Mouse (Mus musculus): ENCODE data around the gene Fxyd2.

Fxyd2 gene

DNA sequence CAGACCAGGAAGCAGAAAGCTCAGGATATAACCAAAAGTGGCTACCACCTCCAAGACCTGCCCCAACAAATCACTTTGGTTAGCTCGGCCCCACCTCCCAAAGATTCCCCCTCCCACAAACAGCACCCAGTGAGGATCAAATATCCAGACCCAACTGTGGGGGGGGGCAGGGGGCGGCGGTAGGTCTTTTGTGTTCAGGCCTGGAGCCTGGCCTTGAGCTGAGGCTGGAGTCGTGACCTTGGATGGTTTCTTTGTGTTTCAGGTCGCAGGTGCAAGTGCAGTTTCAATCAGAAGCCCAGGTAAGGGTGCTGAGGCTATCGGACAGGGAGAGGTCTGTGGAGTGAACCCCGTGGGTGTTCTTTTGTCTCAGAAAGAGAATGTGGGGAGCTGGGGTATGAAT, 8.2 kb upstream of the Fxyd2 start:
- DNase-seq (ENCODE audit: low spot score in 2 of 2): no peak

DNA sequence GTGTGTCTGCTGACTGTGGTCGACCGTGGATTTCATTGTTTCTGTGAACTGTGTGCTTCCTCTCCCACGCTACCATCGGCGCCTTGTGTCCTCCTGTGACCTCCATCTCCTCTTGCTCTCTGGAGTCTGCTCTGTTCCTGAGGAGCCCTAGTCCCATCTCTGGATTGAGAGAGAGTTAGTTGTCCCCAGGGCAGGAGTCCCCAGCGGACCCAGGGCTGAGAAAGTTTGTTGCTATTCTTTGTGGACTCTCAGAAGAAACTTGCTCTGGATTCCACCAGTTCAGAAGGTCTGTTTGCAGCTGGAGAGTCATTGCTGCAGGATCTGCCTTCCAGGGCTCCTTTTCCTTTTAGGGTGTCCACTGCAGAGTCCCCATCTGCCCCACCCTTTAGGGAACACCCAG, 4.3 kb upstream of the Fxyd2 start:
- DNase-seq (ENCODE audit: low spot score in 2 of 2): no peak

DNA sequence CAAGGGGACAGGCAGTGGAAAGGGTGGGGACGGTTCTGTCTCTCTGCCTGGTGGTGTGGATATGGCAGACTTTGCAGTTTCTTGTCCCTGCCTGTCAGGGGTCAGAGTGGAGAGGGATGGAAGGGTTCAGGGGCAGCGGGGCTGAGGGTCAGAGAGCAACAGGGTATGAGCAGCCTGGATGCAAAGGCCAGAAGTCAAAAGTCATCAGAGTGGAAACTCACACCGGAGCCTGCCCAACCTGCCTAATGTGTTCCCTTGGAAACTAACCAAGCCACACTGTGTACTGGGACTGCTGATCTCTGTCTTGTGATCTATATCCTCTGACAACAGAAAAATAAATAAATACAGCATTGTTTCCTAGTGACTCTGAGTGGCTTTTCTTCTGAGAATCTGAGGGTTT, 3.7 kb upstream of the Fxyd2 start:
- DNase-seq (ENCODE audit: low spot score in 2 of 2): no peak

DNA sequence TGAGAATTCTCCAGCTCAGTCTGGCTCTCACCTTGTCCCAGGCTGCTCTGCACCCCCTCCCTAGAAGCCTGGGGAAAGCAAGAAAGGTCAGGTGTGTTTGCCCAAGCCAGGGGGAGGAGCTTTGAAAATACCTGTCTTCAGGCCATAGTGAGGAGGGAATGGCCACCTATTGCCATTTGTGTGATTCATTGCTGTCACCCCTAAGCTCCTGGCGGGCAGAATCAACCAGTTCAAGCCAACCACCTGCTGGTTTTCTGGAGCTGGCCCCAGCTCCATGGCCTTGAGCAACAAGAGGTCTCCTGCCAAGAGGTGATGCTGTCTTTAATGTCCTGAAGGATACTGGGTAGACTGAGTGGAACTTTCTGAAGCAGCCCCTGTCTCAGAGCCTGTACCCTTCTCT, 1.1 kb upstream of the Fxyd2 start:
- no peak for DNase-seq (ENCODE audit: low spot score in 2 of 2)

DNA sequence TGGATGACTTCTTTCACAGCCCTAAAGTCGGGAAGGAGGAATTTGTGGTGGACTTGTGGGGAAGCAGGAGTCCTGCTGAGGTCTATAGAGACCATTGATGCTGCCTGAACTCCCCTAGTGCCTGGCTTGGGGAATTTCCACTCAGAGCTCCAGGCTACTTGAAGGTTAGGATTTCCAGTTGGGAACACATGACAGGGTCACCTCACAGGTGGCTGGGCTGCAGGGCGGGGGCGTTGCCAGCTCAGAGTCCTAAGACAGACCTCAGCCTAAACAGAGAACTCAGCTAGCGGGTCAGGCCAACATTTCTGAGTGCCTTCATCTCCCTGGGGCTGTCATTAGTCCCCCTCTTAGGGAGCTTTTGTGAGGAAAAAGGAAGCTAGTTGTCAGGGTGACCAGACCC, 2.4 kb downstream of the Fxyd2 start:
- no peak for DNase-seq (ENCODE audit: low spot score in 2 of 2)

DNA sequence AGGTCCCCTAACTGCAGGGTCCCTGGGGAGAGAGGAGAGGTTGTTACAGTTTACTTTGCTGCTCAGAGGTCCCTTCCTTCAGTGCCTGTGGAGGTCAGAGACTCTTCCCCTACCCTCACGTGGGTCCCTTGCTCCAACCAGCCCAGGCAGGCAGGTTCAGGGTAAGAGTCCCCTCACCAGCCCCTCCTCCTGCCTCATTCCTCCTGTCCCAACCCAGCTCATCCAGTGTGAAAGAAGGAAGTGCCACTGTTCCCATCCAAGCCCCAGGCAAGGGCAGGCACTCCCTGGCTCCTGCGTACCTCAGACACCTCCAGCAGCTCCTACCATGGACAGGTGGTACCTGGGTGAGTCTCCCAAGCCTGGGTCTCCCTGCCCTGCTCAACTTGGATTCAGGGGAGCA, 3.5 kb downstream of the Fxyd2 start:
- DNase-seq (ENCODE audit: low spot score in 2 of 2): no peak

DNA sequence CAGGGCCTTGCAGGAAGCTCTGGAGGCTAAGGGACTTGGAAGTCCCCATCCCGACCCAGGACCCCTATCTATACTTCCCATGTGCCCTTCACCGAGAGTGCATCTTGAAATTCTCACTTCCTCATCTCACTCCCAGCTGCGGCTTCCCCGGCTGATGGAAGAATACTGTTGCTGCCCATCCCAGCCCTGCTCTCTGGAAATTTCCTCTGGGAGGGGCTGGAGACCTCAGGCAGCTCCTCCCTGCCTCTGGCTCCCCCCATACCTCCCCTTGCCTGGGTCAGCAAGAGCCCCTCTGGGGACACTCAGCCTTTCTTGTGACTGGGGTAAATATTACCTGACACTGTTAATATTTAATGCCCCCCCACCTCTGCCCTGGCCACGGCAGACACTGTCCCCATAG, 6.2 kb downstream of the Fxyd2 start:
- no peak for DNase-seq (ENCODE audit: low spot score in 2 of 2)

DNA sequence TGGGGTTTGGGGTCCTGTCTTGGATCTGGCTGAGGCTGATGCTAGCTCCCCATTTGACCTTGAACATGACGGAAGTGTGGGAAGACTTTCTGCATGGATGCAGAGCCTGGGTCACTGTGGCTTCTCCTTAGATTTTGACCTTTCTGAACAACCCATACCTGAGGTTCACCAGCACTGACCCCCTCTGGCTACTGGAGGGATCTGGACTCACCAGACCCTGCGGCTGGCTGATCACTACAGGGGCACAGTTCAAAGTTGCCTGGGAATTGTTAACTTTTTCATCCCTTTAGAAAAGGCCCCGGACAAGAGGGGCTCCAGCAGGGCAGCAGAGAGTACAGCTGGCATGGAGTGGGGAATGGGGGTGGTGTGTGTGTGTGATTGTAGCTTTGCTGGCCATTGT, 7.3 kb downstream of the Fxyd2 start:
- no peak for DNase-seq (ENCODE audit: low spot score in 2 of 2)

DNA sequence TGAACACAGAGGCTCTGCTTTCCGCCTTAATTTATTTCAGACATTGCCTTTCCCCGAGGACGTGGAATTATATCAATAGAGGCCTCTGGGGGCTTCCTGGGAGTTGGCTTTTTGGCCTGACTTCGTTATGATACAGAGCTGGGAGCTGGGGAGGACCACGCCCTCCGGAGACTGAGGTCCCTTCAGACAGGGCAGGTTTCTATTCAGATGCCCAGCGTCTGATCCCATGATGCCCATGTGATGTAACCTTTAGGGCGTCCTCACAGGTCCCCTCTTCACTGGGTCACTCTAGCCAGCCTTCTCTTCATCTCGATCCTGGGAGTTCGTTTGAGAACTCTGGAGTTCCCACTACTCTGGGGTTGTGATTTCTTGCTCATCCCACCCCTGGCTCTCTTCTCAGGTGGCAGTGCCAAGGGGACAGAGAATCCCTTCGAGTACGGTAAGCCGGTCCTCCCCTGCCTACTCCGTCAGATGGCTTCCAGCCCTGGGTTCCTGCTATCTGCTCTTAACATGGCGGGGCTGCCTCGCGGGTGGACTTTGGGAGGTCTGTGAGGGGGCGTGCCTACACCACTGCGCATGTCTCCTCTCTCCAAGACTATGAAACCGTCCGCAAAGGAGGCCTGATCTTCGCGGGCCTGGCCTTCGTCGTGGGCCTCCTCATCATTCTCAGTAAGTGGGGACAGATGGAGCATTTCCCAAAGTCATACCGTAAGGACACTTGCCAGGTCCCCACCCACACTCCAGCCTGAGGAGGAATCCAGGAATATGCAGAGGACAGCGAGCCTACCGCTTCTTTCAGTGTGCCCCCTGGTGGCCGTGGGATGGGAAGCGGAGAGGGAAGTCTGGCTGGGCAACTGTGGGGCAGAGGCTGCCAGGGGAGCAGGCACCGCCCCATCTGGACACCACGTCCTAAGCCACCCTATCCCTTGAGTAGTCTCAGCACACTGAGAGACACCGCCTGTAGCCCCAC, 8.5 kb downstream of the Fxyd2 start:
- peak; percentile 81 to 89 for DNase-seq (ENCODE audit: low spot score in 2 of 2)

DNA sequence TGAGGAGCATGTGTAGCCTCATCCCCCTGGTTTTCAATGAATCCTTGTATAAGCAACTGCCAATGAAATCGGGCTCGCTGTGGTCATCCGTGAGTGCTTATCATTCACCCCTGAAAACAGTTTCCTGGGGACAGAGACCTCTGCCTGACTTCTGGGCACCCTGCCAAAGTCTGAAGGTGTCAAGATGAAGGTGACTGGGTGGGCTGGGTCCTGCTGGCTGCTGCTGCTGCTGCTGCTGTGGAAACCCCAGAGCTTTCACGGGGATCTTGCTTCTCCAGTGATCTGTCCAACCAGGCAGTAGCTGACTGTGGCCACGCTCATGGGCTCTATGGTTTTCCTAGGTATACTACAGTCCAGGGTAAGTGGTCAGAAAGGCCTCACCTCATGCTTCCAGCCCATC, 10.7 kb downstream of the Fxyd2 start:
- no peak for DNase-seq (ENCODE audit: low spot score in 2 of 2)

DNA sequence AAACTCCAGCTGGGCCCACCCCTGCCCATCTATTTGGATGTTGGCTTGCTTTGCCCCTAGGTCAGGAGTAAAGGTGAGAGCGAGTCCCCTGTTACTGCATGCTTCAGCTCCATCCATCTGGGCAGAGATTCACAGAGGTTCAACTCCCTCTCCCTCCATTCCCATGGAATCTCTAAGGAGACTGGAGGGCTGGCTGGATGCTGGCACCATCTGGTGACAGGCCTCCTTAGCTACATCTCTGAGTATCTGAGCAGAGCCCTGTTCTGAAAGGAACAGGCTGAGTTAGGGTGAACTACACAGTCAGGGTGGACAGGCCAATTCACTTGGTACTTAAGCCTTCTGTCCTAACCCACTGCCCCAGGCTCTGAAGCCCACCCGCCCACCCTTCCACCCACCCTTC, 11.1 kb downstream of the Fxyd2 start:
- peak; percentile 62 to 65 for DNase-seq (ENCODE audit: low spot score in 2 of 2)

DNA sequence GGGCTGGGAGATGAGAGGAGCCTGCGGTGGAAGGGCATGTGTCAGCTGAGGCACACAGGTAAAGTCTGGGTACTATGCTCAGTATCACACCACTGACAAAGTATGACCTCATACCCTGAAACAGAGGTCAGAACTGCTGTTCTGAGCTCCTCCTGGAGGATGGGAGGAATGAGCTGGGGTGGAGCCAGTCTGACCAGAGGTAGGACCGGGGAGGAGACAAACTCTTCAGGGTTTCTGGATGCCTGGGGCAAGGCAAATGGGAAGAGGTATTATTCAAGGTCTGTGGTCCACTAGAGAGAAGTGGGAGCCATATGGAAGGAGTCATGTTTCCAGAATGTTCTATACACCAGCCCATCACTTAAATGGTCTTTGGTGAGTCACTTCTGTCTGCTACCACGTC, 11.6 kb downstream of the Fxyd2 start:
- DNase-seq (ENCODE audit: low spot score in 2 of 2): no peak

DNA sequence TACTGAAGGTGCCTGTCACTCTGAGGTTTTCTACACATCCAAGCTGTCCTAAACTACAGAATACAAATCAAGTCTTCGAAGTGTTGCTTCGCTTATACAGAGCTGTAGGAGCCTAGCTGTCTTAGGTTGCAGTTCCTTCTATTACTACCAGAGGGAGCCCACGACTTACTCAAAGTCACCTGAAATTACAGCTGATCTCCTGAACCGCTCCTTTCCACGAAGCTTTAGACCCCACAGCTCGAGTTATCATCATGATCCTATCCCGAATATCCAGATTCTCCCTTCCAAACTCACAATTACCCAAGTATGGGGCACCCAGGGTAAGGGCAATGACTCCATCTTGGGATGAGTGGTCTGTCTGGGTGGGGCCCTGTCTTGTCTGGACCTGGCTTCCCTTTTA, 12.3 kb downstream of the Fxyd2 start:
- DNase-seq (ENCODE audit: low spot score in 2 of 2): peak; percentile 68 to 69

DNA sequence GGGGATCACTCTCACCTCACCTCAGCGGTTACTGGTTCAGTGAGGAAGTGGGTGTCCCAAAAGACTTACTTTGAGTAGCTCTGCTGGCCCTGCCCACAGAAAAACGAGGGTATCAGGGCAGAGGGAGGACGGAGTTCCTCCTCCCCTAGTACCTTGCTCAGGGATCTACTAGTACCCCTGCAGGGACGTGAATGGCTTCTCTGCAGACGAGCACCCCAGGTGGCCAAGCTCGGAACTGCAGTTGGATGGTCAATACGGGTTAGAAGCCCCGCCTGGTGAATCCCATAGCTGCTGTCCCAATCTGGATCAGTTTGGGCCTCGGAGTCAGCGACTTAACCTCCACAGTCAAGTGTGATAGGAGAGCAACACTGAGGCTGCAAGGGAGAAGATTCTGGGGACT, 12.8 kb downstream of the Fxyd2 start:
- peak; percentile 87 to 93 for DNase-seq (ENCODE audit: low spot score in 2 of 2)

DNA sequence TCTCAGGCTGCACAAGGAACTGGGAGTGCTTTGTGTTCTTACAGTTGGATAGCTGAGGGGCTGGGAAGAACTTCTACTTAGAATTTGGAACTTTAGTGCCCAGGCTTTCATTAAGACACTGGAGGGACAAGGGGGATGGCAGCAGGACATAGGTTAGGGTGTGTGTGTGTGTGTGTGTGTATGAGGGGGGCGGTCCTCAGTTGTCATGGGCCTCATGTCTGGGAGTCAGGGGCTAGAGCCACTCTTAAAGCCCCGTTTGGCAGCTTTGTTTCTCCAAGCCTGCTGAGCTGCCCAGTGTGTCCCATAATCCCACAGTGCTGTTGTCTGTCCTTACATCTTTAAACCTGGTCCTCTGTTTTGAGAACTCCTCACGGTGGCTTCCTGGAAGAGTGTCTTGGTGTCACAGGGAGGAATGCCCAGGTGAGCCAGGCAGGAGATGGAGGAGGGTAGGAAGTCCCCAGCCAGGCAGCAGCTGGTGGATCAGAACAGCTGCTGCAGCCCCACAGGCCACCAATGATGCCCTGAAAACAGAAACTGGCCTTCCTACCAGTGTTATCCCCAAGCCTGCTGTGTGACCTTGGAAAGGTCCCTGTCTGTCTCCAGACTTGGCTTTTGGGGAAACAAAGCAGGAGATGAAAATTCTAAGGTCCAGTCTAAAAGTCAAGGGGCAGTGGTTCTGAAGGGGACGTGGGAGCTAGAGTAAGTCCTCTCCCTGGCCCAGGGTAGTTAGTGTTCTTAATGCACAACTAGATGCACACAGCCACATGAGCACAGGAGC, 13.4 kb downstream of the Fxyd2 start:
- DNase-seq (ENCODE audit: low spot score in 2 of 2): no peak

DNA sequence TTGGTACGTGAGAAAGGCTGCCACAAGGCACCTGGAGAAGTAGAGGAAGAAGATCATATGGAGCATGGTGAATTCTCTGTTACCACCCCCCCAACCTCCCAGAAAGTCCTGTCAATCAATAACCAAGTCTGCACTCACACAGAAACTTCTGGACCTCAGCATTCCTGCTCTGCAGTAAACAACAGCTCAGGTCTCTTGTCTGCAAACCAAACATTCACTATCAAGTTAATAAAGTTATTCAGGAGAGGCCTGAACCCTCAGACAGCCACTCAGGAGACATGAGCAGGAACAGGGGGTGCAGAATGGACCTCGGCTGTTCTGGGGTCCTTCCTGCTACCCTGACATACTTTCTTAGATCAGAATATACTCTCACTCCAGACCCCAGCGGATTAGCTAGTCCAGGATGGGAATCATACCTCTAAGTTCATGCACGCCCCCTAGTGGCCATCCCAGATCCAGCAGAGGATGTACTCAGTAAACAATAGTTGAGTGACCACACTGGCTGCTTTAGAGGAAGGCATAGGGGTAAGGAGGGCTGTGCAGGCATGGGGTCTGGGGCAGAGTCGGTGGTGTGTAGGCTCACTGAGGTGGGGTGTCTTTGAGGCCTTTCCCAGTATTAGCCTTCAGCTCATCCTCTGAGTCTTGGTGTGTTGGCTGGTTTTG, 14.1 kb downstream of the Fxyd2 start:
- peak in 1 of 2 experiments; percentile 52 for DNase-seq (ENCODE audit: low spot score in 2 of 2)

DNA sequence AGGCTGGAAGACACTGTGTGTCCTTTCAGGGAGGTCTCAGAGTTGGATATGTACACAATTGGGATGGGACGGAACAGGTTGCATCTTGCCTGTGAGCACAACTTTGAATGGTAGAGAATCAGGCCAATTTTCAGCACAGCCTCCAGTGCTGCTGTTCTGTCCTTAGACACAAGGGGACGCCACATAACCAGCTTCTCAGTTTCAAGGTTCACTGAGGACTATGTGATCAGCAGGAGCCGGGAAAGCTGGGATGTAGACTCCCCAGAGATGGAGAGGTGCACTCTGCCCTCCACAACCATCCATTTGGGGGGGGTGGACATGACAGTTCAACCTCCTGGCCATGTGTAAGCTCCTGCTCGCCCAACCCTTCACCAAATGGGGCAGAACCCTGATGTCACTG, 16.4 kb downstream of the Fxyd2 start:
- peak; percentile 83 to 88 for DNase-seq (ENCODE audit: low spot score in 2 of 2)

DNA sequence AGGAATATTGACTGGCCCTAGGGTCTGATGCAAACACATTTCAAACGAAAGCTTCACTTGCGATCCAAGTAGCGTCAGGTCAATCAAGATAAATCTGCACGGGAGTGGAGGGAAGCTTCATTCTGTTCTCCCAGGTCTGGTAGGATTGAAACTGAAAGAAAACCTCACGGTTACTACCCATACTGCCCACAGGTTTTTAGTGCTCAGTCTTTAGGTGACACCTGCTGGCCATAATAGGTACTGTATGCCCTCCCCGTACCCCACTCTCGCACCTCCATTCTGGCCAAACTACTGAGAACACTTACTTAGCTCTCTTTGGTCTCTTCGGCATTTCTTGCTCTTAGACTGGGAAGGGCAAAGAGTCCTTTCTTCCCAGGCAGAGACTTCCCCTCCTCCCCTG, 17.8 kb downstream of the Fxyd2 start:
- no peak for DNase-seq (ENCODE audit: low spot score in 2 of 2)

DNA sequence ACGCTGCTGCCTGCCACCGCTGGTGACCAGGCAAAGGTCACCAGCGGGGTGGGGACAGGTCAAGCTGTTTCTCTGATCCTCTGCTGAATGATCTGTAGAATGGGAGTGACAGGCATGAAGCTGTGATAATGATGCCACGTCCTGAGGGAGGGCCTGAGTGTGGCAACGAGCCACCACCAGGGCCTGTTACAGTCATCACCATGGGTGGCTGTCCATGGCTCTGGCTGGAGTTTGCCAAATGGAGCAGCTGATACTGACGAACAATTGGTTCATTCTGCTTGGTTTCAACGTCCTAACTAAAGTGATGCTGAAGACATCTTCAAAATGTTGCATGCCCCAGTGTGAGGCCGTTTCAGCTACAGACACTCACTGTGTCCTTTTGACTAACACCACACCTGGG, 18.8 kb downstream of the Fxyd2 start:
- no peak for DNase-seq (ENCODE audit: low spot score in 2 of 2)

DNA sequence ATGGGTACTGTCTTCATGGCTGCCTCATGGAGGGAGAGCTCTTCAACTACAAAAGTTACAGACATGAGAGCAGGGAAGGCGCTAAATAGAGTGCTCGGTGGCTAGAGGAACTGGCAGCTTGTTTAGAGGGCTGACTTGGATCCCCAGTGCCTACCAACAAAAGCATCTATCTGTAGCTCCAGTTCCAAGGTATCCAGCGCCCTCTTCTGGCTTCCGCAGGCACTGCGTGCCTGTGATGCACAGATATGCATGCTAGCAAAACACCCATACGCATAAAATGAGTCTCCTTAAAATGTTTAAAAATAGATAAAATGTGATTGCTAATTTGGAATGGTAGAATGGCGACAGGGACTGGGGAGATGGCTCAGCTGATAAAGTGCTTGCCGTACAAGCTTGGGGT, 21.7 kb downstream of the Fxyd2 start:
- DNase-seq (ENCODE audit: low spot score in 2 of 2): peak in 1 of 2 experiments; percentile 57

DNA sequence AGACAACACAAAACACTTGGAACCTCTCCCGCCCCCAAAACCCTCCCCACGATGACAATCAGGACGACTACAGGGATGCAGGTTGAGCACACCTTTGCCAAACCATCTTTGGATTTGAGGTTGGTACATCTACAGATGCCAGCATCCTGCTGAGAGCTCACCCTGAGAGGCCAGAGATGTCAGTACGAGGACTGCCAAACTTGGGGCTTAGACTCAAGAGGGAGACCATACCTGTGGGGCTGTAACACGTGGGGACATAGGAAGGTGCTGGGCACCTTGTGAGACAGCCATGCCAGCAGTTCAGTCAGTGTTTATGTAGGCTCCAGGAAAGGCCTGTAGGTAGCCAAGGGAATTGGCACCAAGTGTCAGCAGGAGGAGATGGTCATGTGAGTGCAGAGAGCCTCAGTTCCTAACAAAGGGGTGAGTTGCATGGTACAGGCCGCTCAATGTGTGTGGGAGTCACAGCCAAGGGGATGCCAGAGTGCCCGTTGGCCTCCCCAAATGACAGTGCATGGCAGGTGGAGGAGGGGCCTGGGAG, 23.4 kb downstream of the Fxyd2 start:
- DNase-seq (ENCODE audit: low spot score in 2 of 2): no peak

DNA sequence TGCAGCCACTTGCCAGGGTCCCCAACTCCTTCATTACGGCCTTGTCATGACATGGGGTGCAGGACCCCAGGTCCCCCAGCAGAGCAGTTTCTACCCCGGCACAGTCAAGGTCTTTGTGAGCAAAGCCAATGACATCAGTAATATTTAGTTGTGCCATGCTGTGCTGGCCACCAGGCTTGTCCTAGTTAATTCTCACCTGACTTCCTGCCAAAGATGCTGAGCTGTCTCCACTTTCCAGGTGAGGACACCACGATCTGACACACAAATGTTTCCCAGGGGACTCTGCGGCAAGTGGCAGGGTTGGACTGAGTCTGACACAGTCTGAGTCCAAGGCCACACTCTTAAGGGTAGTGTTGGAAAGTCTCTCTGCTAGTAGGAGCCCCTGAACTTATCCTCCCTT, 27.0 kb downstream of the Fxyd2 start, which contains the start of gene Dscaml1:
Dscaml1 (plus strand) TSS at position 173 of the 400 bp plus-strand sequence.
- no peak for DNase-seq (ENCODE audit: low spot score in 2 of 2)

Data from right cerebral cortex, postnatal 10 days (tissue).